Mouse (Mus musculus): Measurements from ENCODE around the gene Wwp2.

Wwp2 gene

GRCm38 (mm10) chr8:107435962-107436831 lies at the start of gene Wwp2:
Gene Wwp2, plus strand, starts transcription at chr8:107436365.
- DNase-seq (ENCODE audit: low read depth, low spot score), result peak; percentile 80

- DNase-seq (ENCODE audit: low read depth, low spot score), result peak; percentile 69
These were observed 49.5 kb upstream of the Wwp2 start for GRCm38 (mm10) chr8:107386642-107387041.

GRCm38 (mm10) chr8:107387861-107388260 lies 48.3 kb upstream of the Wwp2 start:
- peak; percentile 46 for DNase-seq (ENCODE audit: low read depth, low spot score)

GRCm38 (mm10) chr8:107389557-107389956 lies 46.6 kb upstream of the Wwp2 start:
- no peak for DNase-seq (ENCODE audit: low read depth, low spot score)

DNA sequence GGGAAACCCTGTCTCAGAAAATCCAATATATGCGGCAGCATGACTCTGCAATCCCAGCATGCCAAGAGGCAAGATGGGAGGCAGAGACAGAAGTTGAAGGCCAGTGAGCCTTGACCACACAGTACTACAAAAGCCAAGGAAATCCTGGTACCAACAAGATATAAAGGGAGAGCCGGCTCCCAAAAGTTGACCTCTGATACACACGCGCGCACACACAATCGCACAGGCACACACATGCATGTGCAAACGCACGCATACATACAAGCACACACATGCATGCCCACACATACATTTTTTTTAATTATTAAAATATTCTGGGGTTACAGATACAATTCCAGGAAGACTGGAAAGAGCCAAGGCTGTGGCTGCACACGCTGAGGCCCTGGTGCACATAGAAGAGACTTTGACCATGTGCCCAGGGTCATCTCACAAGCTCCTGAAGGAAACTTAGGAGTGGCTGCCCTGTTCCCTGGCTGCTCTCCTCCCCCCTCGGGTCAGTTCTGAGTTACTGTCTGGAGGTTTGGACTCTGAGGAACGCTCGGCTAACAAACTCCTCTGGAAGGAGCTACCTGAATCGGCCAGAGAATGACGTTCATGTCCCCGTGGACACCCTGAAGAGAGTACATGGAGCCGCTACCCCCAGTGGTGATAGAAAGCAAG lies 45.6 kb upstream of the Wwp2 start:
- no peak for DNase-seq (ENCODE audit: low read depth, low spot score)

DNA sequence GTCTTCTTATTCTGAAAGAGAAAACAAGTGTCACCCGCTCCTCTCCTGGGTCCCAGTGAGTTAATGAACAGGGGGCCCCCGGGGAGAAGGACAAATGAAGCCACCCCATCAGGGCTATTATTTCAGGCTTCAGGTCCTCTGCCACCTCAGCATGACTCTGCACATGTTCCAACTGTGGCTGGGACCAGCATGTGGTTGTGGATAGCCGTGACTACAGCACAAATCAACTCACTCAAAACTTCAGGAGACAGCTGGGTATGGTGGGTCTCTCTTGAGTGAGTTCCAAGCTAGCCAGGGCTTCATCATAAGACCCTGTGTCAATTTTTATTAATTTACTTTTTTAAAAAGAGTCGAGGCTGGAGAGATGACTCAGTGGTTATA lies 45.0 kb upstream of the Wwp2 start:
- DNase-seq (ENCODE audit: low read depth, low spot score), result no peak

- no peak for DNase-seq (ENCODE audit: low read depth, low spot score)
These were observed 40.8 kb upstream of the Wwp2 start for GRCm38 (mm10) chr8:107395397-107395796.

DNA sequence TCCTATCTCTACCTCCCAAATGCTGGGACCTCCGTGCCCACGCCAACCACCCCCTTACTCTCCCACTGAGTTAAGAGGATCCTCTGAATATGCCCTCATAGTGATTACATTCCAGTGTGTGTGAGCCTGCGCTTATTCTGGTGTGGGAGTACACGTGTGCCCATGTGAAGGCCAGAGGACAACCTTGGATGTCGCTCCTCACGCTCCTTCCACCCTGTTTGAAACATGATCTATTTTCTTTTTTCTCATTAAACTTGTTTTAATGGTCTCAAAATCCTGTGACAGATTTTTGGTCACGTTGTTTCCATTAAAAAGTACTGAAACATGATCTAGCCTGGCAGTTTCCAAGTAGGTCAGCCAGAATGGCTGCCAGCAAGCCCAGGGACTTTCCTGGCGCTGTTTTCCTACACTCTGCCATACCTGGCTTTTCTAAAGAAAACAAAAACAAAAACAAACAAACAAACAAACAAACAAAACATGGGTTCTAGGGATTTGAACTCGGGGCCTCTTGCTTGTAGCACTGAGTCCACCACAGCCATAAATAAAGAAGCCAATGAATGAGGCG lies 40.0 kb upstream of the Wwp2 start:
- no peak for DNase-seq (ENCODE audit: low read depth, low spot score)

DNA sequence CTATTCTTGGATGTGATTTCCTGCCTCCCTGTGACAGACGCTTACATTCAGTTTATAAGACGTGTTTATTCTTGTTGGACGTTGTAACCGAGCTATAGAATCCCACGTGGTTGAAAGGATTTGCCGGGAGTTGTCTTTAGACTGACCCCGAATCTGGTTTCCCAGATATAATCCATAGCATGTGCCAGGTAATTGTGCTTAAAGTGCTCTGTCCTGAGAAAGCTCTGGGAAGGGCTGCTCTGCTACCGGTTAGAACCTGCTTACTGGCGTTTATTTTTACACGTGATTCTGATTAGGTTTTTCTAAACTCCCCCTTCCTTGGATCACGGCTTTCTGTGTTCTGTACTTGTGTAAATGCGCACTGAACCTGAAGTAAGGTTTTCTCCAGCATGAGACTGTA lies 38.5 kb upstream of the Wwp2 start:
- DNase-seq (ENCODE audit: low read depth, low spot score), result no peak

DNA sequence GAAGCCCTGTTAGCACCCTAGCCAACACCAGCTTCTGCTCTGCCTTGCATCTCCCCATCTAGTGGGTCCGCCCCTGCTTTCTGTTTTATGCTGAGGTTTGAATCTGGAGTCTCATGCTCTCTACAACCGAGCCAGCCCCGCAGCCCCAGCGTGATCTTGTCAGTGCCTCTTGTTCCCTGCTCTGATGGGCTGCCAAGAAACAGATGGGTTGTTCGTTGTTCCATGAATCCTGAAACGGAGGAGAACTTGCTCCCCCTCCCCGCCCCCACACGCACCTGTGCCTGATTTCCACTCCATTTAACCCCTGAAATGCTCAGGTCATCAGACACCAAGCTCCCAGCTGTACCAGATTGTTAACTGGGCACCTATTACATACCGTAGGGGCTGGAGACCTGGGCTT lies 36.7 kb upstream of the Wwp2 start:
- DNase-seq (ENCODE audit: low read depth, low spot score), result no peak

- DNase-seq (ENCODE audit: low read depth, low spot score), result no peak
These were observed 34.3 kb upstream of the Wwp2 start for GRCm38 (mm10) chr8:107401866-107402265.

GRCm38 (mm10) chr8:107403038-107403781 lies 33.0 kb upstream of the Wwp2 start, which contains the start of gene Nqo1:
Gene Nqo1, minus strand, starts transcription at chr8:107403206.
- DNase-seq (ENCODE audit: low read depth, low spot score), result peak; percentile 92

DNA sequence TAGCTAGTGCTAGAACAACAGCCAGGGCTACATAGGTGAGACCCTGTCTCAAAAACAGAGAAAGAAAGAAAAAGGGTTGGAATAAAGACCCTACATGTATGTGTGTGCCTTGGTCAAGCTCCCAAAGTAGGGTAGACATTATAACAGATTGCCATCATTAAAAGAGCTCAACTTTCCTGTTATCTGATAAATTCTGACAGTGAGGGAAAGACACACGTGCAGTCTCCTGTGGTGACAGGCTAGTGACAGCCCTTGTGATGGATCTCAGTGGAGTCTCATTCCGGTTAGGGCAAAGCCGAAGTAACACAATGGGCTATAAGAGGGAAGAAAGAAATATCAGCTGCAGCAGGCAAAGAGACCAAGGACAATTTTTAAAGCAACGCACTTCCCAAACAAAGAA lies 32.1 kb upstream of the Wwp2 start:
- no peak for DNase-seq (ENCODE audit: low read depth, low spot score)

- DNase-seq (ENCODE audit: low read depth, low spot score), result no peak
These were observed 30.2 kb upstream of the Wwp2 start for GRCm38 (mm10) chr8:107405935-107406334.

GRCm38 (mm10) chr8:107411391-107411790 lies 24.8 kb upstream of the Wwp2 start:
- peak; percentile 54 for DNase-seq (ENCODE audit: low read depth, low spot score)

DNA sequence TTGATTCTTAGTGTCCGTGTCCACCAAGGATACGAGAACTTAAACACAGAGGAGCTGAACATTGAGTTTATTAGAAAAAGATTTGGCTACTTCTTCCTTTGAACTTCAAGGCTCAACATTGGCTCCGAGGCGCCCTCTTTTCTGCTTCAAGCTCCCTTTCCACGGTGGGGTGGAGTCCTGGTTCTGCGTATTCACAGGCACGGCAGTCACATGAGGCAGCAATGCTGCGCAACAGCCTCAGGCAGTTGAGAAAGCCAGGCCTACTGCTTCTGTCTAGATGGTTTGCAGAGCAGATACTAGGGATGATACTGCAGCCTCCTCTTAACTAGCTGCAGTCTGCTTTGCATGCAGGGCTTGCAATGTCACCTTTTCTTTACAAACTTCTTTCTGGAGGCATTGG lies 23.6 kb upstream of the Wwp2 start:
- DNase-seq (ENCODE audit: low read depth, low spot score), result no peak

- DNase-seq (ENCODE audit: low read depth, low spot score), result no peak
These were observed 22.3 kb upstream of the Wwp2 start for GRCm38 (mm10) chr8:107413881-107414280.

- DNase-seq (ENCODE audit: low read depth, low spot score), result no peak
These were observed 19.2 kb upstream of the Wwp2 start for GRCm38 (mm10) chr8:107417001-107417400.

GRCm38 (mm10) chr8:107424176-107424575 lies 12.0 kb upstream of the Wwp2 start:
- no peak for DNase-seq (ENCODE audit: low read depth, low spot score)

GRCm38 (mm10) chr8:107424597-107425229 lies 11.5 kb upstream of the Wwp2 start, which contains the start of gene Nob1:
Gene Nob1, minus strand, starts transcription at chr8:107425051.
- peak; percentile 99 for DNase-seq (ENCODE audit: low read depth, low spot score)

GRCm38 (mm10) chr8:107425230-107425597 lies 11.0 kb upstream of the Wwp2 start:
- no peak for DNase-seq (ENCODE audit: low read depth, low spot score)

Data from mesoderm, embryonic 11.5 days (tissue).